Mouse (Mus musculus) stomach, postnatal 0 days (tissue): ENCODE measurements around the gene Psg26.
"Not testable (repeated sequence)": the region's sequence is repeated elsewhere in the genome, so short reads cannot be mapped to it uniquely, and the experiment has no call there.

Experiments
- CTCF ChIP-seq: IDR thresholded peaks from 2 replicates; pipeline ENCODE4 v1.5.1; 2016; ENCODE audit warnings: antibody characterized with exemption, low read depth, mild to moderate bottlenecking, moderate library complexity
- EP300 ChIP-seq: optimal IDR thresholded peaks from 2 replicates; pipeline ENCODE3; 2016; ENCODE audit warnings: antibody characterized with exemption

DNA sequence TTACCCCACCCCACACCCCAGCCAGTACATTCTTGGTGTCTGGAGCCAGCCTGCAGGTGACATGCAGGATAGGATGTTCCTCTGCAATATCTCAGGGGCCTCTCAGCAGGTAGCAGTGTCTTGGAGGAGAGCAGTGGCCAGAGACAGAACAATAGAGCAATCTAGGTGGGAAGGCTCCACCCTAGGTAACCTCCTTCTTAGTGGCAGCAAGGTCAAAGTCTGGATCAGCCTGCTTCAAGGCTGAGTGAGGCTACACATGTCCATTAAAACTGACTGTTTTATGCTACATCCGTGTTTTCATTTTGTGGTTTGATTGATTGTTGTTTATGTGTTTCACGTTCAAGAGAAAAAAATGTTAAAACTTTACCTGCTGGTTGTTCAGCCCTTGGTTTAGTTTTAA lies 28.4 kb upstream of the Psg26 start:
- not testable (repeated sequence) for TF ChIP-seq CTCF, EP300
